Mouse (Mus musculus) lung, adult 2 months (tissue): ENCODE results near the gene Cxcr1. TPM values are rescaled to one million over a fixed set of nuclear protein-coding genes. Genes with fewer than 3 reads are reported as not detected.

ENCODE experiments used
- DNase-seq: peaks from one replicate; pipeline ENCODE4 v3.0.0; 2022
- H3K4me1 ChIP-seq: fragments of 200-500 bp; 2 replicates; pipeline ENCODE4 v1.6.1; 2011; ENCODE audit warnings: low read length; ENCODE audit not compliant: control insufficient read depth, insufficient read depth
- H3K4me3 ChIP-seq: fragments of 200-500 bp; replicated peaks from 2 replicates; pipeline ENCODE3; 2011; ENCODE audit warnings: low read depth, mild to moderate bottlenecking, control low read depth, low read length; ENCODE audit errors: extremely low read depth
- CTCF ChIP-seq: fragments of 200-500 bp; IDR thresholded peaks from 2 replicates; pipeline ENCODE4 v1.5.1; 2011; ENCODE audit warnings: mild to moderate bottlenecking, low read length, control low read depth; ENCODE audit not compliant: insufficient read depth
- POLR2A ChIP-seq: fragments of 200-500 bp; IDR thresholded peaks from 2 replicates; pipeline ENCODE4 v1.6.1; 2011; ENCODE audit warnings: low read depth, mild to moderate bottlenecking, control low read depth, low read length, borderline replicate concordance; ENCODE audit errors: extremely low read depth
- WGBS: fragments of 180-500 bp; shearing (Covaris S2); methylation state at CpG from one replicate; pipeline ENCODE4 v1.1.7; 2018; 5-methylcytosine and 5-hydroxymethylcytosine counted together
- polyA plus RNA-seq: library from polyadenylated mRNA; depleted of rRNA; stranded (reverse); fragments of >200 nt; gene quantifications from 2 replicates; pipeline ENCODE4 v1.2.3, GENCODE M21; 2012

The Cxcr1 gene
- polyA plus RNA-seq, 1 experiment, result 1.5 TPM

DNA sequence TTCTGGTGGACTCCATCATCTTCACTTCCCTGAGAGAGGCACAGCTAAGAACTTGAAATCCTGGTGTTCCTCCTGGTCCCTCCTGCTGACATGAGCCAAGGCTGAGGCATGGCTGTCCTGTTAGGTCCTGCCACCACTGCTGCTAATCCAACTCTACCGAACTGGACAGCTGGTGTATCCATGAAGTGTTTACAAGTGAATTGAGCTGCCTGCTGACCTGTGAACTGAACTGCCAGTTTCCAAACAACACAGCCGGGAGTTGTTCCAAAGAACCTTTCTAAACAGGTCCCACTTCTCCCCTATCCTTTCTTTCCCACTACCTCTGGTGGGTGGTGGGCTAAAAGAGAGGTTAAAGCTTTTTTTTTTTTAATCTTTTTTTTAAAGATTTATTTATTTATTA lies 35.5 kb upstream of the Cxcr1 start:
- no peak for DNase-seq
- TF ChIP-seq POLR2A, result no peak
- no peak for TF ChIP-seq CTCF
- no peak overlapping the region for H3K4me3 ChIP-seq
- H3K4me1 ChIP-seq, result peaks cover 4% of the 10 kb centered on the region; the same call in 1 of the 2 replicates
- WGBS, result 43% methylated on average over 2 of the region's 2 CpGs

DNA sequence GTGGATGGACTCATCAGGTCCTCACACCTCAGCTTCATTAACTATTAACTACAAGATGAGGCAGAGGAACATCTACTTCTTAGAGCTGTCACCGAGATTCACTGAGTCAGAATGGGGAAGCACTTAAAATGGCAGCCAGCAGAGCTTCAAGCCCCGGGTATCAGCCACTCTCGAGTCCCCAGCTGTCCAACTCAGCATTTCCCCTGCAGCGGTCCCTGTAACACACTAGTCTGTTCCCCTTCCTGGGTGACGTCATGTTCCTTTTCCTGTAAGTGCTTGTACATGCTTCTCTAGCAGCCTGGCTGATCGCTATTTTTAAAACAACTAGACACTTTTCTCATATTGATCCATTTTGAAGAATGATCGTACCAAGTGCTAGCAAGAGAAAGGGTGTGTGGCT lies 32.9 kb upstream of the Cxcr1 start:
- Histone ChIP-seq H3K4me3 (no peak overlapping the region), H3K4me1 (peaks cover 4% of the 10 kb centered on the region; the same call in 1 of the 2 replicates)
- no peak for TF ChIP-seq POLR2A
- no peak for TF ChIP-seq CTCF
- 31% methylated on average over 7 of the region's 7 CpGs for WGBS
- peak; percentile 19 for DNase-seq

DNA sequence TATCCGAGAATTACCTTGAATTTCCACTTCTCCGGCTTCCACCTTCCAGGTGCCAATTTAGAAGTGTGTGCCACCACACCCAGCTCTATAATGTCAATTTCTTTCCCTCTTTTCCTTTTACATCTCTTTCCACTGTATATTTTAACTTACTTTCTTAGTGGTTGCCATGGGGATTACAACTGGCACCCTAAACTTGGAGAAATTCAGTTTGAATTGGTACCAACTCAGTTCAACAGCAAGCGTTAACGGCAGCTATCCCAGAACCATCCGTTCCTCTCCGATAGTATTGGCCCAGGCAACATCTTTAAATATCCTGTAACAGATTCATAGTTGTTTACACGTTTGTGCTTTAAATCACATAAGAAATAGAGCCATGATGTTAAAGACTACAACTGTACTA lies 25.5 kb upstream of the Cxcr1 start:
- Histone ChIP-seq H3K4me3 (no peak overlapping the region), H3K4me1 (no peaks in the 10 kb centered on the region)
- 87% methylated on average over 7 of the region's 7 CpGs for WGBS
- no peak for DNase-seq
- no peak for TF ChIP-seq CTCF
- TF ChIP-seq POLR2A, result no peak

DNA sequence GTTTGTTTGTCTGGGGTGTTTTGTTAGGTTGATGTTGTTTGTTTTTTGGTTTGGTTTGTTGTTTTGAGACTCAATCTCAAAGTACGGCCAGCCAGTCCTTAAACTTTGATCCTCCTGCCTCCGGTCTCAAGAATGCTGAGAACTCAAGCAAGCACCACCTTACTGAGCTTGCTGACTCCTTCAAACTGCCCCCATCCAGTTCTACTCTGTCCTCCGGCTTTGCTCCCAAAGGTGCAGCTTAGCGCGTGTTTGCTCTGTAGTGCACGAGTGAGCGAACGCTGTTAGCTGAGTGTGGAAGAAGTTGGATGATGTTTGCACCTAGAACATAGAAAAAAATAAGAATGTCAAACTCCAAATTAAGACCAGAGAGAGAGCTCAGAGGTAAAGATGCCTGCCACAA lies 14.5 kb upstream of the Cxcr1 start:
- DNase-seq, result no peak
- TF ChIP-seq POLR2A, result no peak
- no peak for TF ChIP-seq CTCF
- WGBS, result 74% methylated on average over 8 of the region's 8 CpGs
- H3K4me3 ChIP-seq, result no peak overlapping the region
- no peaks in the 10 kb centered on the region for H3K4me1 ChIP-seq

DNA sequence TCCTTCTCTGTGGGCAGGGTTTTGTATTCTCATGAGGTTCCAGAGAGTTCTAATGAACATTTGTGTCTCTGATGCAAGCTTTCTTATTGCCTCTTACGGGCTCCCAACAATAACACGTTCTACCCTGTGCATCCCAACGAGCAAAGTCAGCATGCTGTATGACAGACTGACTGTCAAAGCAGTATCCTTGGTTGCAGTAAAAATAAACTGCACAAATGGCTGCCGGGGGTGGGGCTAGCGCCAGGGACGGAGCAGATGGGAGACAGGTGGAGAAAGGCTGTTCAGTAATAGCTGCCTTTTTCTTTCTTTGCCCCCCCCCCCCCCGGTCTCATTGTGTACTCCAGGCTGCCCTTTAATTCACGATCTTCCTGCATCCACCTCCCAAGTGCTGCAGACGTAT lies 13.5 kb upstream of the Cxcr1 start:
- TF ChIP-seq POLR2A (no peak), CTCF (no peak)
- Histone ChIP-seq H3K4me3 (no peak overlapping the region), H3K4me1 (no peaks in the 10 kb centered on the region)
- WGBS, result 54% methylated on average over 9 of the region's 9 CpGs
- no peak for DNase-seq

DNA sequence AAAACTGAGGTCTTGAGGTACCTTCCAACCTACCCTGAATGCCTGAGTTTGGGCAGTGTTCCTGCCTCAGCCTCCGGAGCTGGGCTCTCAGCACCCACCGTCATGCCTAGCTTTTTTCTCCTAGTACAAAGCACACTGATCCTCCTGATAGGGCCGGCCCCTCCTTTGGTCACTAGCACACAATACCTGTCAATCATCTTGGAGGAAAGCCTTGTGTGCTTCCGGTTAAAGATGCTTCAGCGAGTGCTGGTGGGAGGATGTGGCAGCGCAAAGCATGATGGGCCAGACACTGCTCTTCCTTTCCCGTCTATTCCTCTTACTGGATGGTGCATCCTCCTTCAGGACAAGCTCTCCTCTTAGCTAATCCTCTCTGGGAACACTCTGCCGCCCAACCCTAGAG lies 12.2 kb upstream of the Cxcr1 start:
- TF ChIP-seq CTCF (no peak), POLR2A (no peak)
- no peak overlapping the region for H3K4me3 ChIP-seq
- no peaks in the 10 kb centered on the region for H3K4me1 ChIP-seq
- 56% methylated on average over 8 of the region's 8 CpGs for WGBS
- DNase-seq, result no peak

DNA sequence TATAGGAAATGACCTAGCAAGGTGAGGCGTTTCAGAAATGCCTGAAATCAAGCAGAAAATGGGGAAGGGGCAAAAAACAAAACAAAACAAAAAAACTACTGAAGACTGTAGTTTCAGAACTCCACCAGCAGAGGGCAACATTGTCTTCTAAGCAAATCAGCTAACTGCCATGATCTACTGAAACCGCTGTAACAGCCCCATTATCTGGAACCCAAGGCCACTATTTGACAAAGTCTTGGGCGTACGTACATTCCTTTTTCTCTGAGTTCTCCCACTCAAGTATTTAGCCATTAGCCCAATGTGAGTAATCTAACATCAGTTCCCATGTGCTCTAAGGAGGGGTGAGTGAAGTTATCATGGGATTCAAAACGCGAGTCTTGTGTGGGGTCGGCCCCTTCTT lies 11.4 kb upstream of the Cxcr1 start:
- WGBS, result 46% methylated on average over 7 of the region's 7 CpGs
- Histone ChIP-seq H3K4me3 (no peak overlapping the region), H3K4me1 (no peaks in the 10 kb centered on the region)
- peak; percentile 15 for DNase-seq
- no peak for TF ChIP-seq CTCF
- no peak for TF ChIP-seq POLR2A

DNA sequence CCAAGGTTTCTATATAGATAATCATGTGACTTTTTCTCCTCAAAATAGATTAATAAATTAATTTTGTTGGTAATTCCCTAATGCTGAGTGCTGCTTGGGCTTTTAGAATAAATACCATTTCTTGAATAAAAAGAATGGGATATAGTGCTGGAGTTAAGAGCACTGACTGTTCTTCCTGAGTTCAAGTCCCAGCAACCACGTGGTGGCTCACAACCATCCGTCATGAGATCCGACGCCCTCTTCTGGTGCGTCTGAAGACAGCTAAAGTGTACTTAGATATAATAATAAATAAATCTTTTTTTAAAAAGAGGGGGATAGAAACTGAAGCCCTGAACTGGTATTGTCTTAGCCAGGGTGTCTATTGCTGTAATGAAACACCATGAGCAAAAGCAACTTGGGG lies 9.0 kb upstream of the Cxcr1 start:
- no peak for DNase-seq
- Histone ChIP-seq H3K4me1 (no peaks in the 10 kb centered on the region), H3K4me3 (no peak overlapping the region)
- 45% methylated on average over 5 of the region's 5 CpGs for whole genome bisulfite sequencing
- TF ChIP-seq CTCF, result no peak

DNA sequence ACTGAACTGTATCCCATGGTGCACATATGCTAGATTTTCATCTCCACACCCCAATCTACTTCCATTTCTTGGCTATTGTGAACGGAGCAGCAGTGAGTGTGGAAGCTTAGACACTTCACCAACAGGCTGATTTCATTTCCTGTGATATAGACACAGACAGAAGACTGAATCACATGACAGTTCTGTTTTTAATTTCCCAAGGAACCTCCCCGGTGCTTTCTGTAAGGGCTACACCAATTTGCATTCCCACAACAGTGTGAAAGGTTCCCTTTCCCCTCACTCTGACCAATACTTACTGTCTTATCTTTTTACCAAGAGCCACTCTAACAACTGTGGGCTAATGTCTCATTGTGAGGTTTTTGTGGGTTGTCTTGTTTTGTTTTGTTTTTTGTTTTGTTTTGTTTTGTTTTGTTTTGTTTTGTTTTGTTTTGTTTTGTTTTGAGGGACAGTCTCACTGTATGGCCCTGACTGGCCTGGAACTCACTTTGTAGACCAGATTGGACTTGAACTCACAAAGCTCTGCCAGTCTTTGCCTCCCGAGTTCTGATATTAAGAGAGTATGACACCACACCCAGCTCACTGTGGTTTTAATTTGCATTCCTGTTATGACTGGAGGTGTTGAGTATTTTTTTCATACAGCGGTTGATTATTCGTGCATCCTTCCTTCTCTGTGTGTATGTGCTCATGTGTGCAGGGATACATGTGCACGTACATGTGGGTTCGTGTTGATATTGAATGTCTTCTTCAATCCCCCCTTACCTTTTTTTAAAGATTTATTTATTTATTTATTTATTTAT lies 6.8 kb upstream of the Cxcr1 start:
- DNase-seq, result no peak
- TF ChIP-seq POLR2A (no peak), CTCF (no peak)
- no peak overlapping the region for H3K4me3 ChIP-seq
- H3K4me1 ChIP-seq, result no peaks in the 10 kb centered on the region
- 67% methylated on average over 7 of the region's 7 CpGs for WGBS

DNA sequence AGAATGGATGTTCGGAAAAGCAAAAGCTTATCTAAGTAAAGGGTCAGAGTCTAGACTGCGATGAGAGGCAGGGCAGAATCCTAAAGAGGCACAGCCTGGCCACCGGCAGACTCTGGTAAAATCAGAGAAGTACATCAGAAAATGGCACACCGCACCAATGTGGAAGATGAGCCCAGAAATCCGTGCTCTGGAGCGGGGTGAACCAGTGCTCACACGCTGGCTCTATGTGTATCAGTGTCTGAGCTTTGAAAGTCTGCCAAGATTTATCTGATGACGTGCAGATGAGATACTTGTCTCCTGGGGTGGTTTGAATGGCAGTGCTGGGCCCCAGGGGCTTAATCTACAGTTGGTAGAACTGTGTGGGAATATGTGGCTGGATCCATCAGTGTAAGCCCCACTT lies 4.6 kb upstream of the Cxcr1 start:
- 60% methylated on average over 8 of the region's 8 CpGs for WGBS
- no peaks in the 10 kb centered on the region for H3K4me1 ChIP-seq
- DNase-seq, result no peak
- TF ChIP-seq CTCF (no peak), POLR2A (no peak)
- no peak overlapping the region for H3K4me3 ChIP-seq
